Mouse (Mus musculus): ENCODE results near the gene Ica1l. TPM values are rescaled to one million over a fixed set of nuclear protein-coding genes. Genes with fewer than 3 reads are reported as not detected.

Gene Ica1l
- polyA plus RNA-seq, 1 experiment from 2014 or later: 1.9 TPM

- Histone ChIP-seq H3K9me3 (ENCODE audit: control insufficient read depth, low read length) (no peaks in the 10 kb centered on the region), H3K4me3 (ENCODE audit: low read depth, low read length) (peak overlapping the region; percentile 73), H3K27me3 (replicated peaks; ENCODE audit: control insufficient read depth, insufficient read depth, low read length) (peaks cover 17% of the 10 kb centered on the region), H3K4me1 (ENCODE audit: control insufficient read depth, insufficient read depth, low read length) (0 out of 2 replicates have a peak, but pooled peaks cover 2% of the 10 kb centered on the region), H3K9ac (ENCODE audit: low read depth, low read length) (peak overlapping the region; percentile 77), H3K27ac (replicated peaks; ENCODE audit: low read depth, low read length) (no peak overlapping the region), H3K4me2 (ENCODE audit: low read depth, low read length) (peak overlapping the region; percentile 95), H3K36me3 (ENCODE audit: control insufficient read depth, insufficient read depth, low read length) (no peaks in the 10 kb centered on the region)
- WGBS: 3% methylated on average over 18 of the region's 19 CpGs
- ATAC-seq (ENCODE audit: low read depth): 0 out of 2 replicates have a peak, but pooled peaks have one; percentile 15
- DNase-seq (ENCODE audit: low spot score): no peak
These were observed 587 bp downstream of the Ica1l start for GRCm38 (mm10) chr1:60042398-60042795.

DNA sequence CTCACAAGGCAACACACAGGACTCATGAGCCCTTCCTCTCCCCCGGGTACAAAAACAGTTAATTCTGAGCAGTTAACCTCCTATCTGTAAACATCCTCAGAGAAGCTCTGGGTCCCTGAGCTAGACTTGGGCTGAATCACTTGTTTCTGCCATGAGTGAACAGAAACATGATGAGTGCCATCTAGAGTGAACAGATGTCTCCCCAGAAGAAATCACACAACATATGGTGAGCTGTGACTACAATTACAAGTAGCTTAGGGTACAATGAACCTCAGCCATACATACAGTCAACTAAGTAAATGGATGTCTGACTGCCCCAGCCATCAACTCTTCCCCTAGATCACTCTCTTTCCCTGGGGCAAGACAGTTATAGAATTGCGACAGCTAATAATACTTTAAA is 7.9 kb downstream of the Ica1l start:
- no peak overlapping the region for H3K27ac ChIP-seq (replicated peaks; ENCODE audit: low read depth, low read length)
- no peak overlapping the region for H3K9ac ChIP-seq (ENCODE audit: low read depth, low read length)
- no peaks in the 10 kb centered on the region for H3K4me1 ChIP-seq (ENCODE audit: control insufficient read depth, insufficient read depth, low read length)
- no peak overlapping the region for H3K4me3 ChIP-seq (ENCODE audit: low read depth, low read length)
- no peaks in the 10 kb centered on the region for H3K27me3 ChIP-seq (replicated peaks; ENCODE audit: control insufficient read depth, insufficient read depth, low read length)
- no peaks in the 10 kb centered on the region for H3K36me3 ChIP-seq (ENCODE audit: control insufficient read depth, insufficient read depth, low read length)
- H3K4me2 ChIP-seq (ENCODE audit: low read depth, low read length): no peak overlapping the region
- 91% methylated on average over 2 of the region's 2 CpGs for whole genome bisulfite sequencing
- DNase-seq (ENCODE audit: low spot score) (no peak), ATAC-seq (ENCODE audit: low read depth) (no peak)
- no peaks in the 10 kb centered on the region for H3K9me3 ChIP-seq (ENCODE audit: control insufficient read depth, low read length)

- no peak for DNase-seq (ENCODE audit: low spot score)
- H3K36me3 ChIP-seq (ENCODE audit: control insufficient read depth, insufficient read depth, low read length): no peaks in the 10 kb centered on the region
- H3K4me3 ChIP-seq (ENCODE audit: low read depth, low read length): no peak overlapping the region
- 91% methylated on average over 1 of the region's 1 CpGs for WGBS
- H3K27ac ChIP-seq (replicated peaks; ENCODE audit: low read depth, low read length): no peak overlapping the region
- no peaks in the 10 kb centered on the region for H3K4me1 ChIP-seq (ENCODE audit: control insufficient read depth, insufficient read depth, low read length)
- no peak overlapping the region for H3K4me2 ChIP-seq (ENCODE audit: low read depth, low read length)
- H3K9me3 ChIP-seq (ENCODE audit: control insufficient read depth, low read length): no peaks in the 10 kb centered on the region
- H3K27me3 ChIP-seq (replicated peaks; ENCODE audit: control insufficient read depth, insufficient read depth, low read length): no peaks in the 10 kb centered on the region
- ATAC-seq (ENCODE audit: low read depth): no peak
- H3K9ac ChIP-seq (ENCODE audit: low read depth, low read length): no peak overlapping the region
These were observed 25.9 kb downstream of the Ica1l start for GRCm38 (mm10) chr1:60017031-60017469.

- no peak overlapping the region for H3K27ac ChIP-seq (replicated peaks; ENCODE audit: low read depth, low read length)
- H3K36me3 ChIP-seq (ENCODE audit: control insufficient read depth, insufficient read depth, low read length): no peaks in the 10 kb centered on the region
- no peaks in the 10 kb centered on the region for H3K27me3 ChIP-seq (replicated peaks; ENCODE audit: control insufficient read depth, insufficient read depth, low read length)
- H3K4me3 ChIP-seq (ENCODE audit: low read depth, low read length): no peak overlapping the region
- DNase-seq (ENCODE audit: low spot score): no peak
- H3K9ac ChIP-seq (ENCODE audit: low read depth, low read length): no peak overlapping the region
- 60% methylated on average over 5 of the region's 5 CpGs for WGBS
- no peaks in the 10 kb centered on the region for H3K9me3 ChIP-seq (ENCODE audit: control insufficient read depth, low read length)
- no peak overlapping the region for H3K4me2 ChIP-seq (ENCODE audit: low read depth, low read length)
- H3K4me1 ChIP-seq (ENCODE audit: control insufficient read depth, insufficient read depth, low read length): no peaks in the 10 kb centered on the region
- ATAC-seq (ENCODE audit: low read depth): no peak
These were observed 26.8 kb downstream of the Ica1l start for GRCm38 (mm10) chr1:60016136-60016611.

DNA sequence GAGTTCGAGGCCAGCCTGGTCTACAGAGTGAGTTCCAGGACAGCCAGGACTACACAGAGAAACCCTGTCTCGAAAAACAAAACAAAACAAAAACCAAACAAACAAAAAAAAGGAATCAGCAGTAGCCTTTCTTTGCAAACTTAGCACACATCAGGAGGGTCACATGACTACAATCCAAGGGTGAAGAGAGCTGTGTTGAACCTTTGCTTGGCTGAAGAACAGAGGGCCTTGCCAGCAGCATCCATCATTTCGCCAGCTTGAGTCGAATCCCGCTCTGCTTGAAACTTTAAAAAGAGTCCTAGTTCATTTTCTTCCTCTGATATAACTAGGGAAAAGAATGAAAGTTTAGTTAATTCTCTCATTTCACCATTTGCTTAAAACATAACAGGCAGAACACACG is 27.5 kb downstream of the Ica1l start:
- no peak for ATAC-seq (ENCODE audit: low read depth)
- no peak overlapping the region for H3K27ac ChIP-seq (replicated peaks; ENCODE audit: low read depth, low read length)
- H3K4me2 ChIP-seq (ENCODE audit: low read depth, low read length): no peak overlapping the region
- no peak overlapping the region for H3K9ac ChIP-seq (ENCODE audit: low read depth, low read length)
- H3K27me3 ChIP-seq (replicated peaks; ENCODE audit: control insufficient read depth, insufficient read depth, low read length): no peaks in the 10 kb centered on the region
- H3K4me1 ChIP-seq (ENCODE audit: control insufficient read depth, insufficient read depth, low read length): no peaks in the 10 kb centered on the region
- 85% methylated on average over 6 of the region's 6 CpGs for WGBS
- no peak for DNase-seq (ENCODE audit: low spot score)
- no peaks in the 10 kb centered on the region for H3K9me3 ChIP-seq (ENCODE audit: control insufficient read depth, low read length)
- H3K36me3 ChIP-seq (ENCODE audit: control insufficient read depth, insufficient read depth, low read length): no peaks in the 10 kb centered on the region
- H3K4me3 ChIP-seq (ENCODE audit: low read depth, low read length): no peak overlapping the region

- 86% methylated on average over 10 of the region's 10 CpGs for WGBS
- Histone ChIP-seq H3K4me3 (ENCODE audit: low read depth, low read length) (no peak overlapping the region), H3K4me1 (ENCODE audit: control insufficient read depth, insufficient read depth, low read length) (no peaks in the 10 kb centered on the region), H3K9ac (ENCODE audit: low read depth, low read length) (no peak overlapping the region), H3K27me3 (replicated peaks; ENCODE audit: control insufficient read depth, insufficient read depth, low read length) (no peaks in the 10 kb centered on the region), H3K36me3 (ENCODE audit: control insufficient read depth, insufficient read depth, low read length) (no peaks in the 10 kb centered on the region), H3K27ac (replicated peaks; ENCODE audit: low read depth, low read length) (no peak overlapping the region), H3K9me3 (ENCODE audit: control insufficient read depth, low read length) (no peaks in the 10 kb centered on the region), H3K4me2 (ENCODE audit: low read depth, low read length) (no peak overlapping the region)
- ATAC-seq (ENCODE audit: low read depth) (no peak), DNase-seq (ENCODE audit: low spot score) (no peak)
These were observed 29.2 kb downstream of the Ica1l start for GRCm38 (mm10) chr1:60013779-60014178.

DNA sequence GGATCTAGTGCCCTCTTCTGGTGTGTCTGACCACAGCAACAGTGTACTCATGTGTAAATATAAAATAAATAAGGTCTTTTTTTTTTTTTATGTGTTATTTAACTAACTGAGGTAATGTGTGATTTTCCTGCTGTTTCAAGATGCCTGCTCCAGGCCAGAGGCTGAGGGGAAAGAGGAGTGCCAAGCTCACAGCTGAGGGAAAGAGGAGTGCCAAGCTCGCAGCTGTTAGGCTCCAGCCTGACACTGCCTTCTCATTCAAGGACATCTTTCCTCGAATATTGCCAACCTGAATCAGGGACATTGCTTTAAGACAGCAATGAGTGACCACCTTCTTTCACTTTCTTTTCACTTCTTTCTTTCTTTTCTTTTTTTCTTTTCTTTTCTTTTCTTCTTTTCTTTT is 34.2 kb downstream of the Ica1l start:
- Histone ChIP-seq H3K9ac (ENCODE audit: low read depth, low read length) (no peak overlapping the region), H3K9me3 (ENCODE audit: control insufficient read depth, low read length) (no peaks in the 10 kb centered on the region), H3K4me1 (ENCODE audit: control insufficient read depth, insufficient read depth, low read length) (no peaks in the 10 kb centered on the region), H3K4me2 (ENCODE audit: low read depth, low read length) (no peak overlapping the region), H3K27me3 (replicated peaks; ENCODE audit: control insufficient read depth, insufficient read depth, low read length) (no peaks in the 10 kb centered on the region), H3K36me3 (ENCODE audit: control insufficient read depth, insufficient read depth, low read length) (no peaks in the 10 kb centered on the region), H3K27ac (replicated peaks; ENCODE audit: low read depth, low read length) (no peak overlapping the region), H3K4me3 (ENCODE audit: low read depth, low read length) (no peak overlapping the region)
- ATAC-seq (ENCODE audit: low read depth): no peak
- DNase-seq (ENCODE audit: low spot score): no peak
- WGBS: 87% methylated on average over 2 of the region's 2 CpGs

GRCm38 (mm10) chr1:60007337-60007736 is 35.6 kb downstream of the Ica1l start:
- Histone ChIP-seq H3K27me3 (replicated peaks; ENCODE audit: control insufficient read depth, insufficient read depth, low read length) (no peaks in the 10 kb centered on the region), H3K4me2 (ENCODE audit: low read depth, low read length) (no peak overlapping the region), H3K36me3 (ENCODE audit: control insufficient read depth, insufficient read depth, low read length) (no peaks in the 10 kb centered on the region), H3K9ac (ENCODE audit: low read depth, low read length) (no peak overlapping the region), H3K4me1 (ENCODE audit: control insufficient read depth, insufficient read depth, low read length) (no peaks in the 10 kb centered on the region), H3K27ac (replicated peaks; ENCODE audit: low read depth, low read length) (no peak overlapping the region), H3K9me3 (ENCODE audit: control insufficient read depth, low read length) (no peaks in the 10 kb centered on the region), H3K4me3 (ENCODE audit: low read depth, low read length) (no peak overlapping the region)
- no peak for ATAC-seq (ENCODE audit: low read depth)
- 87% methylated on average over 10 of the region's 10 CpGs for WGBS
- no peak for DNase-seq (ENCODE audit: low spot score)

DNA sequence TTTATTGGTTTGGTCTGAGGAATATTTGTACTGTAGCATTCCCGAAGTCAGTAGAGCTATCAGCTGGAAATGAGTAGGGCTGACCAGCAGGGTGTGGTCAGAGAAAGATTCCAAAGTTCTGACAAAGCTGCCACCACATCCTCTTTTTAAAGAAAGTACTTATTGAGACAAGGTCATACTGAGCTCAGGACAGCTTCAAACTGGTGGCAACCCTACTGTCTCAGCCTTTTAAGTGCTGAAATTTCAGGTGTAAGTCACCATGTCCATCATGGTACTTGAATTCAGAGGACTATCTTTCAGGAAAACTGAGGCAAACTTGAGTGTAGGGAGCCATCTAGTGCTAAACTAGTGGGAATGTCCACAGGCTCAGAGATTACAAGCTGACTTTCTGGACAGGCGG is 42.7 kb downstream of the Ica1l start:
- H3K36me3 ChIP-seq (ENCODE audit: control insufficient read depth, insufficient read depth, low read length): no peaks in the 10 kb centered on the region
- no peak overlapping the region for H3K4me2 ChIP-seq (ENCODE audit: low read depth, low read length)
- no peaks in the 10 kb centered on the region for H3K27me3 ChIP-seq (replicated peaks; ENCODE audit: control insufficient read depth, insufficient read depth, low read length)
- DNase-seq (ENCODE audit: low spot score) (peak; percentile 20), ATAC-seq (ENCODE audit: low read depth) (no peak)
- no peaks in the 10 kb centered on the region for H3K4me1 ChIP-seq (ENCODE audit: control insufficient read depth, insufficient read depth, low read length)
- no peaks in the 10 kb centered on the region for H3K9me3 ChIP-seq (ENCODE audit: control insufficient read depth, low read length)
- no peak overlapping the region for H3K27ac ChIP-seq (replicated peaks; ENCODE audit: low read depth, low read length)
- no peak overlapping the region for H3K4me3 ChIP-seq (ENCODE audit: low read depth, low read length)
- H3K9ac ChIP-seq (ENCODE audit: low read depth, low read length): no peak overlapping the region
- 53% methylated on average over 2 of the region's 2 CpGs for WGBS
